Mouse (Mus musculus): ENCODE data around the gene Pibf1.

DNA sequence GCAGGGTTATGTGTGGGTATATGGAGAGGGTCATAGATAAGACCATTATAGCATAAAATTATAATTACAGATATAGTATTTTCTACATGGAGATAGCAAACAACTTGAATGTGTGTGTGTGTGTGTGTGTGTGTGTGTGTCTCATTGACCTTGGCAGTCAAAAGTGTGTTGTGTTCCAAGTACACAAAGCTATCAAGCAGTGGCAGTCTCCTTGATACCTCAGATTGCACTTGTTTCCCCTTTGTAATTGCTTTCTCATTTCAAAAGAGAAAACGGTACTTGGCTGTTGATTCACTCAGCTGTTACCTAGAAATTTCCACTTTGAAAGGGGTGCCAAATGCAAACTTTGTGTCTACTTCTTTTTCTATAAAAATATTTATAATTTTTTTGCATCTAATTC, 28.3 kb downstream of the Pibf1 start:
- TF ChIP-seq CTCF (IDR thresholded peaks at IDR 0.05; ENCODE audit: low read depth) (no peak), EP300 (IDR thresholded peaks at IDR 0.05; ENCODE audit: low read depth) (no peak)

Measured in heart, postnatal 0 days (tissue).